Comparison of ENCODE assay signal across 8 mouse cellular contexts in the genomic region with DNA sequence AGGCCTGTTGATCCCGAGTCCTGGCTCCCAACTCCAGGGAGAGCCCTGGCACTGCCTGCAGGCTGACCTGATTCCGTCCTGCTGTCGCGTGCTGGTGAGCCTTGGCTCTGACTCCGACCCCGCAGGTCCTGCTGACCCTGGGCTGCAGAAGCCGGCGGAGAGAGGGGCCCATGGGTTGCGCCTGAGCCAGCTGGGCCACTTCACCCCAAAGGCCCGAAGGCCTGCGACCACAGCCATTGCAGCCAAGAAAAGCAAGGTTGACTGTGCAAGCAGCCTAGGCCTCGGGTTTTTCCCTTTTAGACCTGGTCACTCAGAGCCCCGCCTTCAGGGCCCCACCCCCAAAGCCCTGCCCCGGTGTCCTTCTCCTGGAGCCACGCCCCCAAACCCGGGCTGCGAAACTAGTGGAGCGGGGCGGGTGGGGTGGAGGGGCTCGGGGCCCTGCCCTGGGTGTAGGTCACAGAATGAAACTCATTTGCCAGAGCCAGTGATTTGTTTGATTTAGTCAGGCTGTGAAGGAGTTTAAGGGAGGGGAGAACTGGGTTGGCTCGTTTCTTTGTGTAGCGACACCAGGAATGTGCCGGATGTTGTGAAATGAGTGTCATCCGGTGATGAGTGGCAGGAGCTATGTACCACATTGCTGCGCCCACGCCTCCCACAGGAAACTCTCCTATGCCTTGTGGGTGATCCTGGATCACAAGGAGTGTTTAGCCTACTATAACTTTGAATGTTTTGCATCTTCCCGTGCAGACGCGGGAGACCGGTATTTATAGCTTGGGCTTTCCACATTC. TPM values are rescaled to one million over a fixed set of nuclear protein-coding genes. Genes with fewer than 3 reads are reported as not detected.
DNase-seq lines count a peak whose midpoint lies in the region; ATAC-seq and TF ChIP-seq lines count a peak whose summit lies in the region.

A gene (minus strand): TSS at position 310 of the 788 bp plus-strand sequence.

- WGBS in forebrain, postnatal 0 days, result 3% methylated on average over 30 of the region's 30 CpGs
- WGBS in lung, postnatal 0 days, result 1% methylated on average over 30 of the region's 30 CpGs

- peak within 1 kb of the TSS; percentile 50; the same call in 1 of the 2 replicates for H3K27ac ChIP-seq in forebrain, postnatal 0 days (ENCODE audit: low read depth, low read length)
- peak within 1 kb of the TSS; percentile 77 for H3K27ac ChIP-seq in layer of hippocampus, adult 2 months
- H3K27ac ChIP-seq in lung, postnatal 0 days (ENCODE audit: low read length), result peak within 1 kb of the TSS; percentile 97

- peak within 1 kb of the TSS; percentile 60 for H3K4me2 ChIP-seq in forebrain, postnatal 0 days (ENCODE audit: low read depth)
- H3K4me2 ChIP-seq in lung, postnatal 0 days (replicated peaks; ENCODE audit: low read depth, low read length), result peak within 1 kb of the TSS; percentile 56

- peak; percentile 81 for DNase-seq in MN1 (ENCODE audit: low spot score)
- DNase-seq in cerebellum, adult 8-10 months, result peak; percentile 82
- peak; percentile 76 for DNase-seq in forebrain, postnatal 0 days
- DNase-seq in heart, postnatal 4 days, result peak; percentile 91
- DNase-seq in layer of hippocampus, adult 2 months (ENCODE audit: low spot score in 2 of 2), result peak; percentile 54 to 57
- peak; percentile 99 for DNase-seq in lung, postnatal 0 days (ENCODE audit: low spot score)
- peak; percentile 67 for DNase-seq in ovary, postnatal 10 days (ENCODE audit: low spot score)
- DNase-seq in thymus, postnatal 0 days (ENCODE audit: low spot score), result peak; percentile 69

- no peak for TF ChIP-seq CTCF in forebrain, postnatal 0 days (IDR thresholded peaks at IDR 0.05; ENCODE audit: low read depth)
- no peak for TF ChIP-seq CTCF in layer of hippocampus, adult 2 months (conservative IDR thresholded peaks at IDR 0.05)
- TF ChIP-seq CTCF in lung, postnatal 0 days (IDR thresholded peaks at IDR 0.05), result peak; percentile 23; the same call in 1 of the 2 replicates

- peak within 1 kb of the TSS; percentile 58 for H3K9ac ChIP-seq in forebrain, postnatal 0 days
- peak within 1 kb of the TSS; percentile 58; the same call in 1 of the 2 replicates for H3K9ac ChIP-seq in lung, postnatal 0 days (replicated peaks; ENCODE audit: low read depth)

- no peaks in the 10 kb centered on the region for H3K9me3 ChIP-seq in forebrain, postnatal 0 days (ENCODE audit: low read length)
- H3K9me3 ChIP-seq in lung, postnatal 0 days (ENCODE audit: low read length), result no peaks in the 10 kb centered on the region

- peaks cover 18% of the 10 kb centered on the region for H3K4me1 ChIP-seq in forebrain, postnatal 0 days (ENCODE audit: insufficient read depth)
- H3K4me1 ChIP-seq in lung, postnatal 0 days (ENCODE audit: insufficient read depth, low read depth, low read length), result peaks cover 18% of the 10 kb centered on the region; the same call in 1 of the 2 replicates

- H3K36me3 ChIP-seq in forebrain, postnatal 0 days (ENCODE audit: insufficient read depth), result no peaks in the 10 kb centered on the region
- H3K36me3 ChIP-seq in lung, postnatal 0 days (ENCODE audit: insufficient read depth, low read length), result no peaks in the 10 kb centered on the region

- no peaks in the 10 kb centered on the region for H3K27me3 ChIP-seq in forebrain, postnatal 0 days (ENCODE audit: insufficient read depth, low read length)
- no peaks in the 10 kb centered on the region for H3K27me3 ChIP-seq in lung, postnatal 0 days (replicated peaks; ENCODE audit: insufficient read depth, low read length)

- TF ChIP-seq EP300 in lung, postnatal 0 days (IDR thresholded peaks at IDR 0.05), result peak; percentile 95

- peak; percentile 84 for ATAC-seq in forebrain, postnatal 0 days
- peak; percentile 95 for ATAC-seq in lung, postnatal 0 days

- peak within 1 kb of the TSS; percentile 32 for H3K4me3 ChIP-seq in forebrain, postnatal 0 days (ENCODE audit: low read depth, low read length)
- H3K4me3 ChIP-seq in layer of hippocampus, adult 2 months, result peak within 1 kb of the TSS; percentile 53
- peak within 1 kb of the TSS; percentile 29 for H3K4me3 ChIP-seq in lung, postnatal 0 days (ENCODE audit: low read depth, low read length)

RNA-seq across cellular contexts. Expression of the gene that starts here (rescaled TPM):
- 1.5 TPM in 2 replicates for total RNA-seq in forebrain, postnatal 0 days (2014; rRNA removed)
- 0.96 and 1.5 TPM in 2 replicates for polyA plus RNA-seq in forebrain, postnatal 0 days (2015; fragmentation: Nextera tagmentation; extraction: Ambion mirVana)
- 10 to 100 TPM in 1 of 2 experiments, 1 to 10 TPM in 1; 9.9 to 12.2 TPM for total RNA-seq in heart, postnatal 4 days (2021)
- under 1 TPM; 0.69 to 0.72 TPM for total RNA-seq in layer of hippocampus, adult 2 months (2021)
- 12.0 and 15.1 TPM in 2 replicates for polyA plus RNA-seq in lung, postnatal 0 days (2015; fragmentation: Nextera tagmentation; extraction: Ambion mirVana)
- polyA plus RNA-seq in thymus, postnatal 0 days (2015; fragmentation: Nextera tagmentation; extraction: Ambion mirVana), result 2.2 and 2.4 TPM in 2 replicates

Comparison
In these comparisons a context has a peak if more than half of its experiments do, and no peak if none do; other contexts are left out.
1. Peak in every context shown above with its lines: DNase-seq, ATAC-seq, H3K4me3 ChIP-seq and H3K27ac ChIP-seq.
2. Peak in DNase-seq, H3K4me3 ChIP-seq and H3K27ac ChIP-seq in layer of hippocampus, adult 2 months; RNA of the gene not detected or under 1 TPM.